Mouse (Mus musculus): ENCODE measurements at regions not wholly inside any gene's neighbourhood (a gene's known extent, or its start where the extent isn't known, plus 50 kb on each side); places are given as distances from the start of the nearest gene placed in this dataset.

GRCm38 (mm10) chr19:37795552-37796343 lies 98.2 kb downstream of the Cyp26a1 start:
- Histone ChIP-seq H3K4me3 (replicated peaks) (no peak overlapping the region), H3K36me3 (no peaks in the 10 kb centered on the region), H3K4me1 (peaks cover 4% of the 10 kb centered on the region; the same call in 1 of the 2 replicates), H3K9ac (replicated peaks) (no peak overlapping the region), H3K9me3 (replicated peaks) (no peaks in the 10 kb centered on the region), H3K4me2 (no peak overlapping the region), H3K27ac (replicated peaks) (no peak overlapping the region), H3K27me3 (replicated peaks) (peaks cover 11% of the 10 kb centered on the region; the same call in 1 of the 2 replicates)
- WGBS: 88% methylated on average over 18 of the region's 18 CpGs
- no peak for ATAC-seq (ENCODE audit: low FRiP score)

- no peaks in the 10 kb centered on the region for H3K36me3 ChIP-seq
Observed at GRCm38 (mm10) chr19:37800161-37800660, 102.6 kb downstream of the Cyp26a1 start.

GRCm38 (mm10) chr19:37809666-37810065 lies 112.1 kb downstream of the Cyp26a1 start:
- H3K27me3 ChIP-seq (replicated peaks): no peaks in the 10 kb centered on the region
- H3K27ac ChIP-seq (replicated peaks): no peak overlapping the region
- 82% methylated on average over 11 of the region's 11 CpGs for WGBS
- no peak for ATAC-seq (ENCODE audit: low FRiP score)
- no peaks in the 10 kb centered on the region for H3K9me3 ChIP-seq (replicated peaks)
- no peak overlapping the region for H3K4me2 ChIP-seq
- H3K4me1 ChIP-seq: peaks cover 10% of the 10 kb centered on the region; the same call in 1 of the 2 replicates
- H3K36me3 ChIP-seq: no peaks in the 10 kb centered on the region
- no peak overlapping the region for H3K4me3 ChIP-seq (replicated peaks)
- H3K9ac ChIP-seq (replicated peaks): no peak overlapping the region

More at GRCm38 (mm10) chr19:37800161-37800660, 102.6 kb downstream of the Cyp26a1 start:
- no peak overlapping the region for H3K4me2 ChIP-seq
- no peaks in the 10 kb centered on the region for H3K9me3 ChIP-seq (replicated peaks)
- no peak for ATAC-seq (ENCODE audit: low FRiP score)
- no peaks in the 10 kb centered on the region for H3K27me3 ChIP-seq (replicated peaks)
- H3K9ac ChIP-seq (replicated peaks): no peak overlapping the region
- H3K4me3 ChIP-seq (replicated peaks): no peak overlapping the region
- H3K27ac ChIP-seq (replicated peaks): no peak overlapping the region
- 88% methylated on average over 3 of the region's 3 CpGs for WGBS
- H3K4me1 ChIP-seq: no peaks in the 10 kb centered on the region

GRCm38 (mm10) chr19:37814089-37815073 lies 116.8 kb downstream of the Cyp26a1 start:
- ATAC-seq (ENCODE audit: low FRiP score): no peak
- Histone ChIP-seq H3K9ac (replicated peaks) (no peak overlapping the region), H3K4me3 (replicated peaks) (no peak overlapping the region), H3K27me3 (replicated peaks) (no peaks in the 10 kb centered on the region), H3K9me3 (replicated peaks) (no peaks in the 10 kb centered on the region), H3K4me1 (peaks cover 13% of the 10 kb centered on the region; the same call in 1 of the 2 replicates), H3K4me2 (peak overlapping the region; percentile 23), H3K27ac (replicated peaks) (no peak overlapping the region), H3K36me3 (no peaks in the 10 kb centered on the region)
- 14% methylated on average over 19 of the region's 19 CpGs for WGBS

- H3K9me3 ChIP-seq (replicated peaks): no peaks in the 10 kb centered on the region
- ATAC-seq (ENCODE audit: low FRiP score): no peak
- H3K9ac ChIP-seq (replicated peaks): no peak overlapping the region
- no peak overlapping the region for H3K4me2 ChIP-seq
- no peak overlapping the region for H3K27ac ChIP-seq (replicated peaks)
- 83% methylated on average over 2 of the region's 2 CpGs for WGBS
- H3K4me1 ChIP-seq: peaks cover 13% of the 10 kb centered on the region; the same call in 1 of the 2 replicates
- H3K36me3 ChIP-seq: no peaks in the 10 kb centered on the region
- no peak overlapping the region for H3K4me3 ChIP-seq (replicated peaks)
- no peaks in the 10 kb centered on the region for H3K27me3 ChIP-seq (replicated peaks)
Observed at GRCm38 (mm10) chr19:37815627-37816026, 118.0 kb downstream of the Cyp26a1 start.

- Histone ChIP-seq H3K9me3 (replicated peaks) (no peaks in the 10 kb centered on the region), H3K27me3 (replicated peaks) (no peaks in the 10 kb centered on the region), H3K4me3 (replicated peaks) (no peak overlapping the region), H3K4me1 (no peaks in the 10 kb centered on the region), H3K36me3 (no peaks in the 10 kb centered on the region), H3K27ac (replicated peaks) (no peak overlapping the region), H3K4me2 (no peak overlapping the region), H3K9ac (replicated peaks) (no peak overlapping the region)
- no peak for ATAC-seq (ENCODE audit: low FRiP score)
- WGBS: 76% methylated on average over 3 of the region's 3 CpGs
Observed at GRCm38 (mm10) chr19:37821243-37821642, 123.6 kb downstream of the Cyp26a1 start.

- no peak overlapping the region for H3K4me3 ChIP-seq (replicated peaks)
- H3K4me2 ChIP-seq: no peak overlapping the region
- H3K27ac ChIP-seq (replicated peaks): no peak overlapping the region
- no peak for ATAC-seq (ENCODE audit: low FRiP score)
- no peaks in the 10 kb centered on the region for H3K36me3 ChIP-seq
- no peaks in the 10 kb centered on the region for H3K9me3 ChIP-seq (replicated peaks)
- no peak overlapping the region for H3K9ac ChIP-seq (replicated peaks)
- H3K27me3 ChIP-seq (replicated peaks): no peaks in the 10 kb centered on the region
- 93% methylated on average over 3 of the region's 3 CpGs for WGBS
- no peaks in the 10 kb centered on the region for H3K4me1 ChIP-seq
Observed at GRCm38 (mm10) chr19:37821671-37822190, 124.1 kb downstream of the Cyp26a1 start.

GRCm38 (mm10) chr19:37824155-37824554 lies 126.6 kb downstream of the Cyp26a1 start:
- no peaks in the 10 kb centered on the region for H3K4me1 ChIP-seq
- no peak overlapping the region for H3K4me3 ChIP-seq (replicated peaks)
- no peak overlapping the region for H3K4me2 ChIP-seq
- no peak for ATAC-seq (ENCODE audit: low FRiP score)
- no peaks in the 10 kb centered on the region for H3K36me3 ChIP-seq
- 89% methylated on average over 5 of the region's 5 CpGs for WGBS
- no peaks in the 10 kb centered on the region for H3K27me3 ChIP-seq (replicated peaks)
- H3K9ac ChIP-seq (replicated peaks): no peak overlapping the region
- no peaks in the 10 kb centered on the region for H3K9me3 ChIP-seq (replicated peaks)
- H3K27ac ChIP-seq (replicated peaks): no peak overlapping the region

GRCm38 (mm10) chr19:37831406-37831805 lies 133.8 kb downstream of the Cyp26a1 start:
- Histone ChIP-seq H3K9me3 (replicated peaks) (no peaks in the 10 kb centered on the region), H3K4me1 (no peaks in the 10 kb centered on the region), H3K4me2 (no peak overlapping the region), H3K9ac (replicated peaks) (no peak overlapping the region), H3K36me3 (no peaks in the 10 kb centered on the region), H3K4me3 (replicated peaks) (no peak overlapping the region), H3K27me3 (replicated peaks) (no peaks in the 10 kb centered on the region), H3K27ac (replicated peaks) (no peak overlapping the region)
- no peak for ATAC-seq (ENCODE audit: low FRiP score)

GRCm38 (mm10) chr19:37836900-37837299 lies 139.3 kb downstream of the Cyp26a1 start:
- H3K9ac ChIP-seq (replicated peaks): no peak overlapping the region
- H3K36me3 ChIP-seq: no peaks in the 10 kb centered on the region
- no peaks in the 10 kb centered on the region for H3K9me3 ChIP-seq (replicated peaks)
- H3K27me3 ChIP-seq (replicated peaks): no peaks in the 10 kb centered on the region
- WGBS: 47% methylated on average over 5 of the region's 5 CpGs
- H3K4me1 ChIP-seq: no peaks in the 10 kb centered on the region
- no peak overlapping the region for H3K27ac ChIP-seq (replicated peaks)
- no peak overlapping the region for H3K4me2 ChIP-seq
- no peak for ATAC-seq (ENCODE audit: low FRiP score)
- no peak overlapping the region for H3K4me3 ChIP-seq (replicated peaks)

Data from neural tube, embryonic 15.5 days (tissue).